ENCODE assay signal across 19 mouse cellular contexts in genomic region chr4:117421077-117421476, GRCm38 (mm10).
"Had no signal": no experiment of that assay in that cellular context is flagged by ENCODE, and none has a peak within 500 bp of the region (broad histone marks: within the 10 kb centered on the region; RNA-seq: fewer than 3 reads in every experiment).

No protein-coding gene starts in this region.

- H3K9me3 ChIP-seq: liver, embryonic 15.5 days; lung, embryonic 15.5 days; midbrain, embryonic 12.5 days; midbrain, embryonic 15.5 days; neural tube, embryonic 12.5 days; neural tube, embryonic 15.5 days had no signal

- DNase-seq: kidney, adult 2 months; kidney, postnatal 25 days; lung, adult 18-20 months; lung, postnatal 14 days; lung, postnatal 4 days; right cerebral cortex, adult 18-20 months; right cerebral cortex, postnatal 14 days; right cerebral cortex, postnatal 4 days; thymus, adult 2 months; thymus, postnatal 14 days; thymus, postnatal 4 days had no signal

- H3K4me3 ChIP-seq: liver, embryonic 15.5 days; lung, embryonic 15.5 days; midbrain, embryonic 12.5 days; midbrain, embryonic 15.5 days; neural tube, embryonic 12.5 days; neural tube, embryonic 15.5 days had no signal

- H3K27me3 ChIP-seq: liver, embryonic 15.5 days; lung, embryonic 15.5 days had no signal

- H3K4me1 ChIP-seq: liver, embryonic 15.5 days; lung, embryonic 15.5 days; midbrain, embryonic 12.5 days; midbrain, embryonic 15.5 days; neural tube, embryonic 12.5 days; neural tube, embryonic 15.5 days had no signal

- H3K9ac ChIP-seq: liver, embryonic 15.5 days; lung, embryonic 15.5 days; midbrain, embryonic 12.5 days; midbrain, embryonic 15.5 days; neural tube, embryonic 12.5 days; neural tube, embryonic 15.5 days had no signal

- H3K36me3 ChIP-seq: liver, embryonic 15.5 days; lung, embryonic 15.5 days; midbrain, embryonic 12.5 days; midbrain, embryonic 15.5 days; neural tube, embryonic 12.5 days; neural tube, embryonic 15.5 days had no signal

- H3K27ac ChIP-seq: kidney, postnatal 0 days; liver, embryonic 15.5 days; lung, embryonic 15.5 days; midbrain, embryonic 12.5 days; midbrain, embryonic 15.5 days; neural tube, embryonic 12.5 days; neural tube, embryonic 15.5 days; stomach, postnatal 0 days had no signal
